Mouse (Mus musculus) neural tube, embryonic 14.5 days (tissue): ENCODE measurements around the gene Gabarapl1. TPM values are rescaled to one million over a fixed set of nuclear protein-coding genes. Genes with fewer than 3 reads are reported as not detected.
A peak's percentile ranks its signal among the peaks of the same experiment; 100 is the strongest.

Experiments
- ATAC-seq: fragments of 200-750 bp; cut with Nextera tagmentation; 2 replicates; pipeline ENCODE4 v1.8.0; 2017; ENCODE audit warnings: low read depth, mild to moderate bottlenecking, moderate TSS enrichment, moderate library complexity
- H3K27ac ChIP-seq: fragments of 300-500 bp; sonication (generic); 2 replicates; pipeline ENCODE4 v1.5.1; 2014; ENCODE audit warnings: low read depth, mild to moderate bottlenecking, control low read depth, low read length, moderate library complexity, mixed read lengths
- H3K27me3 ChIP-seq: fragments of 300-500 bp; sonication (generic); 2 replicates; pipeline ENCODE4 v1.6.1; 2014; ENCODE audit warnings: low read length; ENCODE audit not compliant: control insufficient read depth, insufficient read depth
- H3K36me3 ChIP-seq: fragments of 300-500 bp; sonication (generic); 2 replicates; pipeline ENCODE4 v1.6.1; 2014; ENCODE audit warnings: low read length, mixed read lengths; ENCODE audit not compliant: control insufficient read depth, insufficient read depth
- H3K4me1 ChIP-seq: fragments of 300-500 bp; sonication (generic); 2 replicates; pipeline ENCODE4 v1.6.1; 2014; ENCODE audit warnings: low read length; ENCODE audit not compliant: control insufficient read depth, insufficient read depth
- H3K4me2 ChIP-seq: fragments of 300-500 bp; sonication (generic); 2 replicates; pipeline ENCODE4 v1.6.1; 2014; ENCODE audit warnings: mild to moderate bottlenecking, low read depth, low read length, control low read depth
- H3K4me3 ChIP-seq: fragments of 300-500 bp; sonication (generic); 2 replicates; pipeline ENCODE4 v1.5.1; 2014; ENCODE audit warnings: low read depth, low read length, control low read depth, mixed read lengths
- H3K9ac ChIP-seq: fragments of 300-500 bp; sonication (generic); replicated peaks from 2 replicates; pipeline ENCODE4 v1.6.1; 2014; ENCODE audit warnings: low read depth, mild to moderate bottlenecking, control low read depth, low read length, mixed read lengths
- H3K9me3 ChIP-seq: fragments of 300-500 bp; sonication (generic); 2 replicates; pipeline ENCODE4 v1.6.1; 2016; ENCODE audit warnings: low read length; ENCODE audit not compliant: control insufficient read depth
- WGBS: fragments of 180-500 bp; shearing (Covaris S2); extraction: QIAGEN DNeasy Blood & Tissue Kit; methylation state at CpG from one replicate; pipeline ENCODE4 v1.1.7; 2014; 5-methylcytosine and 5-hydroxymethylcytosine counted together
- polyA plus RNA-seq: library from polyadenylated mRNA; unstranded; fragments of >200 nt; fragmentation: Nextera tagmentation; extraction: Ambion mirVana; gene quantifications from 2 replicates; pipeline ENCODE4 v1.2.1, GENCODE M21; 2014

Gene Gabarapl1
- polyA plus RNA-seq, 1 experiment from 2014 or later: 60.2 TPM

DNA sequence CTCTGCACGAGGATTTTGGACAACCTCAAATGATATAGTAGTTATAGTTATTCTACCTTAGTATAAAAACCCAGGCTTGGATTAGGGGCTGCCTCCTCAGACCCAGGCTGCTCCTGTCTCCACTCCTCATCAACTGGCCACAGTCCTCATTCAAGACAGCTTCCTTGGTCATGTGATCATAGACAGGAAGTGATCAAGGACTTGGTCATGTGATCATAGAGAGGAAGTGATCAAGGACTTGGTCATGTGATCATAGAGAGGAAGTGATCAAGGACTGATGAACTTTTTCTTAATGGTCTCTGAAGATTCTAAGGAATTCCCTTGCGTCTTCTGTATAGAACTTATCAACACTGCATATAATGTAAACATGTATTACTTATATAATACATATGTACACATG is 14.3 kb downstream of the Gabarapl1 start:
- H3K27ac ChIP-seq: no peak overlapping the region
- H3K27me3 ChIP-seq: no peaks in the 10 kb centered on the region
- no peak for ATAC-seq
- WGBS: 89% methylated on average over 2 of the region's 2 CpGs
- no peak overlapping the region for H3K4me2 ChIP-seq
- H3K4me3 ChIP-seq: no peak overlapping the region
- peaks cover 7% of the 10 kb centered on the region; the same call in 1 of the 2 replicates for H3K36me3 ChIP-seq
- no peaks in the 10 kb centered on the region for H3K4me1 ChIP-seq
- no peak overlapping the region for H3K9ac ChIP-seq
- H3K9me3 ChIP-seq: no peaks in the 10 kb centered on the region

- H3K4me3 ChIP-seq: no peak overlapping the region
- H3K9ac ChIP-seq: no peak overlapping the region
- ATAC-seq: no peak
- no peak overlapping the region for H3K27ac ChIP-seq
- no peaks in the 10 kb centered on the region for H3K27me3 ChIP-seq
- no peaks in the 10 kb centered on the region for H3K9me3 ChIP-seq
- 78% methylated on average over 3 of the region's 3 CpGs for WGBS
- H3K36me3 ChIP-seq: no peaks in the 10 kb centered on the region; the same call in 1 of the 2 replicates
- no peaks in the 10 kb centered on the region for H3K4me1 ChIP-seq
- H3K4me2 ChIP-seq: no peak overlapping the region
Measured at GRCm38 (mm10) chr6:129548009-129548408, 15.0 kb downstream of the Gabarapl1 start.

- Histone ChIP-seq H3K27ac (no peak overlapping the region), H3K9ac (no peak overlapping the region), H3K4me2 (no peak overlapping the region), H3K9me3 (no peaks in the 10 kb centered on the region), H3K4me1 (no peaks in the 10 kb centered on the region), H3K27me3 (no peaks in the 10 kb centered on the region), H3K36me3 (no peaks in the 10 kb centered on the region), H3K4me3 (no peak overlapping the region)
- ATAC-seq: peak; percentile 68
Measured at GRCm38 (mm10) chr6:129557298-129558023, 24.5 kb downstream of the Gabarapl1 start.

DNA sequence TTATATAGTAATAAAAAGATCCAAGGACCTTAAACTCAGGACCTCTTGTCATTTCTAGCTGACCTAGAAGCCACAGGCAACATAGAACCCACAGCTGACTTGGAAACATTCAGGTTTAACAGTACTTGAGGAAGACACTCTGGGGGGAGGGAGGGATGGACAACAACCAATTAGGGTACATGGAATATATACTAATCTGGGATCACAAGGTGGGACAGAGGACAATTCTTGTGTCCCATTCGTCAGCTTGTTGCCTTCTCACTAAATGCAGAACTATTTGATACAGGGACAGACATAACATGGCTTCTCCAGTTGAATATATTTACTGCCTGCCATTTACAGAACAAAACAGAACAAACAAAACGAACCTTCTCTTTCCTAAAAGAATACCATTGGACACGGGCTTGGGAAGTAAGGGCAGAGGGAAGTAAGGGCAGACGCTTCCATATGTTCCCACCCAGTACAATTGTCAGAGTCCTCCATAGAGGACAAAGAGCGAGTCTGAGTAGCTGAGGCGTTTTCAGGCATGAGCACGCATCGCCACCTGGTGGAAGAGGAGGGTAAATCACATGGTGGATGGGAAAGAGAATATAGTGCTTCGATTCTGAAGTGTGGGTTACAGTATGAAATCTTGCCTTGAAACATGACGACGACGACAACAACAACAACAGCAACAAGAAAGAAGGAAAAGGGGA is 26.1 kb downstream of the Gabarapl1 start:
- Histone ChIP-seq H3K9me3 (no peaks in the 10 kb centered on the region), H3K27me3 (no peaks in the 10 kb centered on the region), H3K9ac (no peak overlapping the region), H3K36me3 (no peaks in the 10 kb centered on the region), H3K27ac (no peak overlapping the region), H3K4me3 (no peak overlapping the region), H3K4me1 (no peaks in the 10 kb centered on the region), H3K4me2 (no peak overlapping the region)
- 21% methylated on average over 12 of the region's 12 CpGs for WGBS
- ATAC-seq: peak; percentile 92

DNA sequence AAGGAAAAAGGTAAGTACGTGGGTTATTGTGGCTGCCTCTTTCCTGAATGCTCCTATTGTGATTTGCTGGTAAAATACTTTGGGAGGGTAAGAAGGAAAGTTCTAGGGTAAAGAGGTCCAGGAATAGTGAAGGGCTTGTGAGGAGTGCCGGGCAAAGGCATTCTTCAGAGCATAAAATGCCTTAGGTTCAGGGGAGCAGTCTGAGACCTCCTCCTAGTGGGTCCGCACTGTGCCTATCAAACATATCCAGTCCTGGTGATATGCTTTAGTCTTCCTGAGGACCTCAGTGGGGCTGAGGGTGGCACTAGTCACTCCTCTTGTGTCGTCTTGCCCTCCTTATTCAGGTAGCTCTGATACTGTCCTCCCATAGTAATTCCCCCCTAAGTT is 26.7 kb downstream of the Gabarapl1 start:
- no peaks in the 10 kb centered on the region for H3K36me3 ChIP-seq
- H3K9ac ChIP-seq: no peak overlapping the region
- no peaks in the 10 kb centered on the region for H3K4me1 ChIP-seq
- no peak overlapping the region for H3K4me3 ChIP-seq
- peak; percentile 49 for ATAC-seq
- 63% methylated on average over 4 of the region's 4 CpGs for WGBS
- no peak overlapping the region for H3K4me2 ChIP-seq
- no peaks in the 10 kb centered on the region for H3K27me3 ChIP-seq
- no peak overlapping the region for H3K27ac ChIP-seq
- H3K9me3 ChIP-seq: no peaks in the 10 kb centered on the region

DNA sequence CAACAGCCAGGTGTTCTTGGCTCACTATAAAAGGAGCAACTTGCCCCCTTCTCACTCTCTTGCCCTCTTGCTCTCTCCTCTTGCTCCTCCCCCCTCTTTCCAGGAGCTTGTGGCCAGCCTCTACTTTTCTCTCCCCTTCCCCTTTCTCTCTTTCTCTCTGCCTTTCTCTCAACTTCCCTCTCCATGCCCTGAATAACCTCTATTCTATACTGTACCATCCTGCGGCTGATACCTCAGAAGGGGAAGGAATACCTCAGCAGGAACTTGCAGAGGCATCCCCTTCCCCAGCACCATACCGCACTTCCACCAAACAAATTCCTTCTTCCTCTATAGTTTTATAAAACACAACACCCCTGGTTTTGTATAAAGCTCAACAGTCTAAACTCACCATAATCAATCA is 32.3 kb downstream of the Gabarapl1 start:
- WGBS: 76% methylated on average over 2 of the region's 2 CpGs

GRCm38 (mm10) chr6:129575315-129575714 is 42.4 kb downstream of the Gabarapl1 start:
- H3K4me2 ChIP-seq: no peak overlapping the region
- no peak overlapping the region for H3K4me3 ChIP-seq
- H3K4me1 ChIP-seq: no peaks in the 10 kb centered on the region
- H3K9ac ChIP-seq: no peak overlapping the region
- ATAC-seq: no peak
- no peaks in the 10 kb centered on the region for H3K9me3 ChIP-seq
- H3K36me3 ChIP-seq: no peaks in the 10 kb centered on the region
- WGBS: 35% methylated on average over 2 of the region's 2 CpGs
- no peaks in the 10 kb centered on the region for H3K27me3 ChIP-seq
- no peak overlapping the region for H3K27ac ChIP-seq

More for the DNA sequence above, 32.3 kb downstream of the Gabarapl1 start:
- no peaks in the 10 kb centered on the region for H3K9me3 ChIP-seq
- no peak overlapping the region for H3K27ac ChIP-seq
- no peaks in the 10 kb centered on the region for H3K36me3 ChIP-seq
- no peak overlapping the region for H3K4me2 ChIP-seq
- no peak for ATAC-seq
- H3K4me1 ChIP-seq: no peaks in the 10 kb centered on the region
- H3K4me3 ChIP-seq: no peak overlapping the region
- H3K9ac ChIP-seq: no peak overlapping the region
- no peaks in the 10 kb centered on the region for H3K27me3 ChIP-seq

GRCm38 (mm10) chr6:129577605-129578004 is 44.6 kb downstream of the Gabarapl1 start, which contains the start of gene Klre1:
TSS of gene Klre1 (plus strand) at chr6:129577905.
- no peak within 1 kb of the TSS for H3K4me2 ChIP-seq
- no peak for ATAC-seq
- no peak within 1 kb of the TSS for H3K9ac ChIP-seq
- no peak within 1 kb of the TSS for H3K4me3 ChIP-seq
- no peaks in the 10 kb centered on the region for H3K27me3 ChIP-seq
- no peaks in the 10 kb centered on the region for H3K4me1 ChIP-seq
- 90% methylated on average over 8 of the region's 8 CpGs for WGBS
- H3K27ac ChIP-seq: no peak within 1 kb of the TSS
- H3K36me3 ChIP-seq: no peaks in the 10 kb centered on the region
- H3K9me3 ChIP-seq: no peaks in the 10 kb centered on the region

DNA sequence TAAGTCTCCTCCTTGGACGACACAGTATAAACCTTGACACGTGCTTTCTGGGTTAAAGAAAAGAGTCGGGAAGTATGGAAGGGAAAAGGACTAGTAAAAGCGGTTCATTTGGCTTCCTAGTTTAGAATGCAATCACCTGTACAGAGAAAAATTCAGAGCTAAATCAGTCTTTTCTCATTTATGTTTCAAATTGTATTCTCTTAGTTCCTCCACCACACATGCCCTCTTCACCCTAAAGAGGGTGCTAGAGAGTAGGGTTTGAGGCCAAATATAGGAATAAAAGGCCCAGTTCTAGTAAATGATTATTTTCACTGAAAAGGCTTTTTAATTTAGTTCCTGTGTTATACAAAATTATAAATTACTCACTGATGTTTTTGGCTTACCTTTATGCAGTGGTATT is 48.3 kb downstream of the Gabarapl1 start:
- no peak for ATAC-seq
- Histone ChIP-seq H3K9me3 (no peaks in the 10 kb centered on the region), H3K9ac (no peak overlapping the region), H3K4me1 (no peaks in the 10 kb centered on the region), H3K4me3 (no peak overlapping the region), H3K27me3 (no peaks in the 10 kb centered on the region), H3K4me2 (no peak overlapping the region), H3K27ac (no peak overlapping the region), H3K36me3 (no peaks in the 10 kb centered on the region)
- 65% methylated on average over 4 of the region's 4 CpGs for WGBS
